Mouse (Mus musculus): ENCODE measurements around the gene Fitm1. TPM values are rescaled to one million over a fixed set of nuclear protein-coding genes. Genes with fewer than 3 reads are reported as not detected.

The Fitm1 gene
- polyA plus RNA-seq, 1 experiment from 2014 or later: 0.27 TPM

- H3K9me3 ChIP-seq (ENCODE audit: control insufficient read depth, low read length): no peaks in the 10 kb centered on the region
- H3K27me3 ChIP-seq (ENCODE audit: control insufficient read depth, insufficient read depth, low read length): no peaks in the 10 kb centered on the region
- ATAC-seq (ENCODE audit: low FRiP score) (no peak), DNase-seq (ENCODE audit: low spot score) (no peak)
- H3K4me1 ChIP-seq (replicated peaks; ENCODE audit: control insufficient read depth, insufficient read depth, low read length): no peaks in the 10 kb centered on the region
- H3K36me3 ChIP-seq (replicated peaks; ENCODE audit: control insufficient read depth, insufficient read depth): no peaks in the 10 kb centered on the region
- peak overlapping the region; percentile 28 for H3K4me3 ChIP-seq (replicated peaks; ENCODE audit: low read length)
- 56% methylated on average over 22 of the region's 22 CpGs for WGBS
- H3K27ac ChIP-seq: no peak overlapping the region
- H3K4me2 ChIP-seq (replicated peaks): peak overlapping the region; percentile 39
- H3K9ac ChIP-seq: peak overlapping the region; percentile 40
These were observed 43.2 kb downstream of the Fitm1 start for GRCm38 (mm10) chr14:55618486-55619195.

Other genes with a start within 250 kb of the Fitm1 start
- gene Dhrs4, start 96.9 kb upstream of the Fitm1 start, polyA plus RNA-seq (2014; fragmentation: Nextera tagmentation; extraction: Ambion mirVana): 12.4 and 14.1 TPM in 2 replicates
- 30.0 and 31.1 TPM in 2 replicates for gene Carmil3, start 85.0 kb upstream of the Fitm1 start, polyA plus RNA-seq (2014; fragmentation: Nextera tagmentation; extraction: Ambion mirVana)
- gene Cpne6, start 65.2 kb upstream of the Fitm1 start, polyA plus RNA-seq (2014; fragmentation: Nextera tagmentation; extraction: Ambion mirVana): 3.2 and 4.2 TPM in 2 replicates
- 0.10 and 0.17 TPM in 2 replicates for gene Nrl, start 50.6 kb upstream of the Fitm1 start, polyA plus RNA-seq (2014; fragmentation: Nextera tagmentation; extraction: Ambion mirVana)
- 17.5 and 19.2 TPM in 2 replicates for gene Pck2, start 35.4 kb upstream of the Fitm1 start, polyA plus RNA-seq (2014; fragmentation: Nextera tagmentation; extraction: Ambion mirVana)
- gene Dcaf11, start 15.6 kb upstream of the Fitm1 start, polyA plus RNA-seq (2014; fragmentation: Nextera tagmentation; extraction: Ambion mirVana): 107 and 112 TPM in 2 replicates
- 1.4 TPM in 1 of 2 replicates, not detected in the other for gene A730061H03Rik, start 15.2 kb upstream of the Fitm1 start, polyA plus RNA-seq (2014; fragmentation: Nextera tagmentation; extraction: Ambion mirVana)
- 192 and 207 TPM in 2 replicates for gene Psme1, start 2.5 kb downstream of the Fitm1 start, polyA plus RNA-seq (2014; fragmentation: Nextera tagmentation; extraction: Ambion mirVana)
- 37.2 and 39.2 TPM in 2 replicates for gene Emc9, start 9.7 kb downstream of the Fitm1 start, polyA plus RNA-seq (2014; fragmentation: Nextera tagmentation; extraction: Ambion mirVana)
- 152 and 179 TPM in 2 replicates for gene Psme2, start 15.5 kb downstream of the Fitm1 start, polyA plus RNA-seq (2014; fragmentation: Nextera tagmentation; extraction: Ambion mirVana)
- 12.5 and 20.4 TPM in 2 replicates for gene Rnf31, start 16.1 kb downstream of the Fitm1 start, polyA plus RNA-seq (2014; fragmentation: Nextera tagmentation; extraction: Ambion mirVana)
- 7.4 and 8.0 TPM in 2 replicates for gene Irf9, start 28.0 kb downstream of the Fitm1 start, polyA plus RNA-seq (2014; fragmentation: Nextera tagmentation; extraction: Ambion mirVana)
- gene Rec8, start 42.4 kb downstream of the Fitm1 start, polyA plus RNA-seq (2014; fragmentation: Nextera tagmentation; extraction: Ambion mirVana): 8.6 and 9.0 TPM in 2 replicates
- 110 and 114 TPM in 2 replicates for gene Ipo4, start 60.3 kb downstream of the Fitm1 start, polyA plus RNA-seq (2014; fragmentation: Nextera tagmentation; extraction: Ambion mirVana)
- gene Gm49378, start 62.3 kb downstream of the Fitm1 start, polyA plus RNA-seq (2014; fragmentation: Nextera tagmentation; extraction: Ambion mirVana): 1.5 and 2.8 TPM in 2 replicates
- gene Tm9sf1, start 68.2 kb downstream of the Fitm1 start, polyA plus RNA-seq (2014; fragmentation: Nextera tagmentation; extraction: Ambion mirVana): 58.9 and 68.0 TPM in 2 replicates
- gene Tssk4, start 74.6 kb downstream of the Fitm1 start, polyA plus RNA-seq (2014; fragmentation: Nextera tagmentation; extraction: Ambion mirVana): 0.31 and 0.33 TPM in 2 replicates
- 70.4 and 71.0 TPM in 2 replicates for gene Mdp1, start 84.9 kb downstream of the Fitm1 start, polyA plus RNA-seq (2014; fragmentation: Nextera tagmentation; extraction: Ambion mirVana)
- gene Gmpr2, start 96.3 kb downstream of the Fitm1 start, polyA plus RNA-seq (2014; fragmentation: Nextera tagmentation; extraction: Ambion mirVana): 35.8 and 40.8 TPM in 2 replicates
- gene Nedd8, start 96.5 kb downstream of the Fitm1 start, polyA plus RNA-seq (2014; fragmentation: Nextera tagmentation; extraction: Ambion mirVana): 544 and 612 TPM in 2 replicates
- 24.3 and 25.1 TPM in 2 replicates for gene Tinf2, start 106.2 kb downstream of the Fitm1 start, polyA plus RNA-seq (2014; fragmentation: Nextera tagmentation; extraction: Ambion mirVana)
- 0.14 and 0.25 TPM in 2 replicates for gene Tgm1, start 138.3 kb downstream of the Fitm1 start, polyA plus RNA-seq (2014; fragmentation: Nextera tagmentation; extraction: Ambion mirVana)
- 46.2 and 48.8 TPM in 2 replicates for gene Rabggta, start 146.6 kb downstream of the Fitm1 start, polyA plus RNA-seq (2014; fragmentation: Nextera tagmentation; extraction: Ambion mirVana)
- gene Dhrs1, start 170.1 kb downstream of the Fitm1 start, polyA plus RNA-seq (2014; fragmentation: Nextera tagmentation; extraction: Ambion mirVana): 70.8 and 72.3 TPM in 2 replicates
- 31.4 and 33.0 TPM in 2 replicates for gene Nop9, start 170.1 kb downstream of the Fitm1 start, polyA plus RNA-seq (2014; fragmentation: Nextera tagmentation; extraction: Ambion mirVana)
- not detected in 2 replicates for gene Cideb, start 182.8 kb downstream of the Fitm1 start, polyA plus RNA-seq (2014; fragmentation: Nextera tagmentation; extraction: Ambion mirVana)
- gene Ltb4r2, start 185.8 kb downstream of the Fitm1 start, polyA plus RNA-seq (2014; fragmentation: Nextera tagmentation; extraction: Ambion mirVana): 0.36 and 0.70 TPM in 2 replicates
- gene Ltb4r1, start 190.3 kb downstream of the Fitm1 start, polyA plus RNA-seq (2014; fragmentation: Nextera tagmentation; extraction: Ambion mirVana): 0.20 TPM in 1 of 2 replicates, not detected in the other
- 5.0 and 5.8 TPM in 2 replicates for gene Adcy4, start 208.5 kb downstream of the Fitm1 start, polyA plus RNA-seq (2014; fragmentation: Nextera tagmentation; extraction: Ambion mirVana)
- 1.8 and 2.9 TPM in 2 replicates for gene Ripk3, start 213.2 kb downstream of the Fitm1 start, polyA plus RNA-seq (2014; fragmentation: Nextera tagmentation; extraction: Ambion mirVana)
- 9.4 and 10.1 TPM in 2 replicates for gene Nfatc4, start 247.5 kb downstream of the Fitm1 start, polyA plus RNA-seq (2014; fragmentation: Nextera tagmentation; extraction: Ambion mirVana)